Mouse (Mus musculus) heart, embryonic 12.5 days (tissue): ENCODE measurements around the gene Eogt. TPM values are rescaled to one million over a fixed set of nuclear protein-coding genes. Genes with fewer than 3 reads are reported as not detected.

Experiments
- ATAC-seq: fragments of 200-750 bp; cut with Nextera tagmentation; 2 replicates; pipeline ENCODE4 v1.8.0; 2017; ENCODE audit warnings: moderate TSS enrichment, moderate library complexity; ENCODE audit not compliant: insufficient number of reproducible peaks, low FRiP score
- H3K27ac ChIP-seq: fragments of 300-500 bp; sonication (generic); 2 replicates; pipeline ENCODE4 v1.5.1; 2016; ENCODE audit warnings: mild to moderate bottlenecking, moderate library complexity; ENCODE audit not compliant: poor library complexity, severe bottlenecking
- H3K27me3 ChIP-seq: fragments of 300-500 bp; sonication (generic); replicated peaks from 2 replicates; pipeline ENCODE4 v1.6.1; 2016; ENCODE audit warnings: mild to moderate bottlenecking, moderate library complexity
- H3K36me3 ChIP-seq: fragments of 300-500 bp; sonication (generic); 2 replicates; pipeline ENCODE4 v1.6.1; 2016; ENCODE audit warnings: mild to moderate bottlenecking, moderate library complexity
- H3K4me1 ChIP-seq: fragments of 300-500 bp; sonication (generic); replicated peaks from 2 replicates; pipeline ENCODE4 v1.6.1; 2016; ENCODE audit warnings: mild to moderate bottlenecking
- H3K4me2 ChIP-seq: fragments of 300-500 bp; sonication (generic); 2 replicates; pipeline ENCODE4 v1.6.1; 2016; ENCODE audit warnings: mild to moderate bottlenecking, moderate library complexity
- H3K4me3 ChIP-seq: fragments of 300-500 bp; sonication (generic); 2 replicates; pipeline ENCODE4 v1.5.1; 2016; ENCODE audit warnings: mild to moderate bottlenecking
- H3K9ac ChIP-seq: fragments of 300-500 bp; sonication (generic); 2 replicates; pipeline ENCODE4 v1.6.1; 2016; ENCODE audit warnings: mild to moderate bottlenecking, moderate library complexity
- H3K9me3 ChIP-seq: fragments of 300-500 bp; sonication (generic); replicated peaks from 2 replicates; pipeline ENCODE4 v1.6.1; 2016; ENCODE audit warnings: mild to moderate bottlenecking, moderate library complexity
- WGBS: fragments of 180-500 bp; shearing (Covaris S2); methylation state at CpG from one replicate; pipeline ENCODE4 v1.1.7; 2016; 5-methylcytosine and 5-hydroxymethylcytosine counted together
- polyA plus RNA-seq: library from polyadenylated mRNA; unstranded; fragments of >200 nt; fragmentation: Nextera tagmentation; extraction: Ambion mirVana; gene quantifications from 2 replicates; pipeline ENCODE4 v1.2.1, GENCODE M21; 2016

Eogt gene
- polyA plus RNA-seq, 1 experiment from 2014 or later = 15.1 TPM

DNA sequence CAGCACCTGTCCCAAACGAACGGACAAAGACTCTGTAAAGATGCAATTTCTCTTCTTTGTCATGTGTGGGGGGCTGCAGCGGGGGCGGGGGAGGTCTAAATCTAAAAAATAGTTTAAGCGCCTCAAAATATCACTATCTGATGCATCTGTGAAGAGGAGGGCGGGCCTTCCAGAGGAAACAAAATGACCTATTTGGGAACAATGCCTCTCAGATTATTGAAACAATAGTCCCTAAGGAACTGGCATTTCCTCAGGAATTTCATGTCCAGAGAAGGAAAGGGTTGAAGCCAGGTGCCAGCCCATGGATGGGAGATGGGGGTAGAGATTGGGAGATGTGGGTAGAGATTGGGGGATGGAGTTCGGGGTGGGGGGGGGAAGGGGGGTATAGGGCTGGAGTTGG is 7.2 kb downstream of the Eogt start:
- WGBS = 86% methylated on average over 7 of the region's 7 CpGs
- no peak for ATAC-seq
- H3K4me3 ChIP-seq = no peak overlapping the region
- H3K9me3 ChIP-seq = peaks cover 10% of the 10 kb centered on the region; the same call in 1 of the 2 replicates
- no peak overlapping the region for H3K4me2 ChIP-seq
- no peak overlapping the region for H3K9ac ChIP-seq
- peaks cover 13% of the 10 kb centered on the region for H3K4me1 ChIP-seq
- peaks cover 44% of the 10 kb centered on the region for H3K36me3 ChIP-seq
- no peak overlapping the region for H3K27ac ChIP-seq
- H3K27me3 ChIP-seq = no peaks in the 10 kb centered on the region

DNA sequence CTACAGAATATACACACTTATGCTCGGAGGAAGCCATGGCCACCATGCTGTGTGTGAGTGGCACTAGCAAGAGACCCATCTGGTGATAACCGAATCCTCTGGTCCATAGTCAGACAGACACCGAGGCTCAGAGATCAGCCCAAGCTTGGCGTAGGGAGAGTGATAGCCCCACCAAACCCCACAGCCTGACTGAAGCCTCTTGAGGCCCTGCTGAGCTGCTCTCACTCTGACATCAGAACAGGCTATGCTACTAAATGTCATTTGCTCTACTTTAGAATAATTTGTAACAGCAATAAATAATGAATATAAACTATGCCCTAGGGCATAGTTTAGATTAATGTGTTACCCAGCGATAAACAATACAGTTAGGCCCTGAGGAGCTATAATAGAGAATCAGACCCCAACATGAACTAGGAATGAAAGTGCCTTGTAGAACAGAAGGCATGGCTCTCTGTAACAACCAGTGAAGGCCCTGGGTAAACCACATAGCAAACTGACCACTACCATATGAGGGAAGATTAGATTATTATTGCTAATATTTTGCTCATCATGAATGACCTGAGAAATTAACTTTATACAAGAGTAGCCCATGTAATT is 16.2 kb downstream of the Eogt start:
- WGBS = 90% methylated on average over 5 of the region's 5 CpGs
- Histone ChIP-seq H3K4me1 (no peaks in the 10 kb centered on the region), H3K27me3 (no peaks in the 10 kb centered on the region), H3K9me3 (no peaks in the 10 kb centered on the region), H3K36me3 (peaks cover 65% of the 10 kb centered on the region), H3K4me3 (no peak overlapping the region), H3K4me2 (no peak overlapping the region), H3K9ac (no peak overlapping the region), H3K27ac (no peak overlapping the region)
- no peak for ATAC-seq

DNA sequence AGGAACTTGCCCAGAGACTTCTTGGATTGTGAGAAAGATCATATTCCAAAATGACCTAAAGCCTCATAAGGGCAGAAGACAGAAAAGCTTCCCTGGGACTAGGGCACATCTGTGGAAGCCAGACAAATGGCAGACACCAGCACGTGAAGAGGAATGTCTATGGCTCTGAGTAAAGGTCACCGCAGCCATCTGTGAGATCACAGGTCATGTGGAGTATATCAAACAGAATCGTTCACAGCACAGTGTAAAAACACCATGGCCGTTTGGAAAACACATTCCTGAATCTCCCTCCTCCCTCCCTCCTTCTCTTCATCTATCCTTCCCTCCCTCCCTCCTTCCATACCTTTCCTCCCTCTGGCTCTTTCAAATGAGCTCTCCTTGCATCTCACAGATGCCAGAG is 17.2 kb downstream of the Eogt start:
- Histone ChIP-seq H3K9me3 (no peaks in the 10 kb centered on the region), H3K4me2 (no peak overlapping the region), H3K36me3 (peaks cover 71% of the 10 kb centered on the region), H3K27me3 (no peaks in the 10 kb centered on the region), H3K4me1 (no peaks in the 10 kb centered on the region), H3K4me3 (no peak overlapping the region), H3K9ac (no peak overlapping the region), H3K27ac (no peak overlapping the region)
- ATAC-seq = no peak
- 59% methylated on average over 4 of the region's 4 CpGs for WGBS

DNA sequence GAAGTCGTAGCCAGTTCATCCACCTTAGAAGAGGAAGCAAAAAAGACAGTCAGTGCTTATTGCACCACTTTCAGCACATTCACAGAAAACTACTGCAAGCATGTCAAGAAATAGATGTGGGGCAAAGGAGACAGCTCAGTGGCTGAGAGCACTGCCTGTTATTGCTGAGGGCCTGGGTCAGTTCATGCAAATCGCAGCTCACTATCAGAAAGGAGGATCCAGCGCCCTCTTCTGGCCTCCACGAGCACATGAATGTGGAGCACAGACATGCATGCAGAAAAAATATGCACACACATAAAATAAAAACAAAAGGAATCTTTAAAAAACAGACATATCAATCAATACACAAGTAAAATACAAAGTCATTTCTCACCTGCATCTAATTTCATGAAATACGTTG is 18.0 kb downstream of the Eogt start:
- no peaks in the 10 kb centered on the region for H3K27me3 ChIP-seq
- no peaks in the 10 kb centered on the region for H3K9me3 ChIP-seq
- H3K4me2 ChIP-seq = no peak overlapping the region
- 67% methylated on average over 5 of the region's 5 CpGs for WGBS
- H3K27ac ChIP-seq = no peak overlapping the region
- no peak for ATAC-seq
- H3K36me3 ChIP-seq = peaks cover 71% of the 10 kb centered on the region
- no peak overlapping the region for H3K9ac ChIP-seq
- no peak overlapping the region for H3K4me3 ChIP-seq
- no peaks in the 10 kb centered on the region for H3K4me1 ChIP-seq

DNA sequence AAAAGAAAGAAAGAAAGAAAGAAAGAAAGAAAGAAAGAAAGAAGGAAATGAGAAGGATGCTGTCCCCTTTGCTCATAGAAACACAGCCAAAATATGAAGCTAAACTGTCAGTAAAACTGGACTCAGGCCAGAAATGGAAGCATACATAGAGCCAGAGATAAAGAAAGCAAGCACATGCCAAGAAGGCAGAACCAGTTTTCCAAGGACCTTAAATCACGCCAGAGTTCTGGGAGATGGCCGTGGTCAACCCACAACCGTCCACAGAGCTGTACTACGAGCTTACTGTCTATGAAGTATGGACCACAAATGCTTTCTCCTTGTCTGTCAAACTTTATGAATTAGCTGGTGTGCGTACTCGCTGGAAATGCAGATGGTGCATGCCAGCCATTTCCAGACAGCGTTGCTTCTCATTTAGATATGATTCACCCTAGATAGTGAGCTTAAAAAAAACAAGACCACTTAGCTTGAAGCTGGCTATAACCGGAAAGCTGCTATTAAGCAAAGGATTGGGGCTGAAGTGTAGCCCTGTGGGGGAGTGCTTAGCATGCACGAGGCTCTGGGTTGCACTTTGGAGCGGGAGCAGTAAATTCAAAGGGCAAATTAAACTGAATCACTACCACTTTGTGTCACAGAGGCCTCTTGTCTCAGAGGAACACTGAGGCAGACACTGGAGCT is 24.5 kb downstream of the Eogt start:
- no peaks in the 10 kb centered on the region for H3K9me3 ChIP-seq
- H3K27me3 ChIP-seq = no peaks in the 10 kb centered on the region
- H3K4me2 ChIP-seq = no peak overlapping the region
- WGBS = 50% methylated on average over 10 of the region's 10 CpGs
- peaks cover 9% of the 10 kb centered on the region for H3K4me1 ChIP-seq
- ATAC-seq = no peak
- H3K9ac ChIP-seq = no peak overlapping the region
- H3K27ac ChIP-seq = 0 out of 2 replicates have a peak overlapping the region, but pooled peaks have one; percentile 25
- H3K4me3 ChIP-seq = no peak overlapping the region
- H3K36me3 ChIP-seq = peaks cover 40% of the 10 kb centered on the region

DNA sequence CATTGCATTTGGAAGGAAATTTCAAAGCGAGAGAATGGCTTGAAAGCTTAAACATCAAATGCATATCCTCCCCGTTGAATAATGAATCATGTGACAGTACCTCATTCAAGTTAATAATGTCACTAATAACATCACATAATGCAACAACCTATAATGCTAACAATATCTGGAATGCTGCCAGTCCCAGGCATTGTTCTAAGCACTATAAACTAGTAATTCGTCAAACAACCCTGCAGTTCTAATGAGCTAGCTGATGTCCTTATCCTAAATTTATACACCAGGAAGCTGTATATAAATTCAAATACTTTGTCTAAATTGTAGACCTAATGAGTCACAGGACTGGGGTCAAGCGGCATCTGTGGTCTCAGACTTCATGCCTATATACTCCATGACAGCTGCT is 28.1 kb downstream of the Eogt start:
- Histone ChIP-seq H3K9me3 (no peaks in the 10 kb centered on the region), H3K4me2 (no peak overlapping the region), H3K9ac (no peak overlapping the region), H3K4me1 (peaks cover 9% of the 10 kb centered on the region), H3K27ac (no peak overlapping the region), H3K36me3 (peaks cover 40% of the 10 kb centered on the region), H3K27me3 (no peaks in the 10 kb centered on the region), H3K4me3 (no peak overlapping the region)
- no peak for ATAC-seq
- 86% methylated on average over 4 of the region's 4 CpGs for WGBS

DNA sequence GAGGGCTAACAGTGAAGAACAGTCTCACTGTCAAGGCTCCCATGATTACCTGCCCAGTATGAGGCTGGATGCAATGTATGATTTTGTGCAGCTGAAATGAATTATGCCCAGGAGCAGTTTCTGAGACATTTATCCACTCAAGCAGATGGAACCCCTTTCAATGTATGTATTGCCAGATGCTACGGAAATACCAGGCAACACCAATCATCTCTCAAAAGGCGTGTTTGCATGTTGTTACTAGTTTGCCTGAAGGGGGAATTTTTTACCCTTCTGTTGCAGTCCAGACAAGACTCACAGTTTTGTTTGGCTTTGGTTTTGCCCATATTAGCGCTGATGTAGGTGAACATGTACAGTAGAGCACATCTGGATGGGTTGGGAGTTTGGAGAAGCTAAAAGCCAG is 30.7 kb downstream of the Eogt start:
- no peaks in the 10 kb centered on the region for H3K4me1 ChIP-seq
- no peak for ATAC-seq
- H3K4me2 ChIP-seq = no peak overlapping the region
- no peaks in the 10 kb centered on the region for H3K27me3 ChIP-seq
- no peaks in the 10 kb centered on the region for H3K9me3 ChIP-seq
- WGBS = 87% methylated on average over 3 of the region's 3 CpGs
- H3K36me3 ChIP-seq = peaks cover 51% of the 10 kb centered on the region
- no peak overlapping the region for H3K27ac ChIP-seq
- H3K4me3 ChIP-seq = no peak overlapping the region
- no peak overlapping the region for H3K9ac ChIP-seq

DNA sequence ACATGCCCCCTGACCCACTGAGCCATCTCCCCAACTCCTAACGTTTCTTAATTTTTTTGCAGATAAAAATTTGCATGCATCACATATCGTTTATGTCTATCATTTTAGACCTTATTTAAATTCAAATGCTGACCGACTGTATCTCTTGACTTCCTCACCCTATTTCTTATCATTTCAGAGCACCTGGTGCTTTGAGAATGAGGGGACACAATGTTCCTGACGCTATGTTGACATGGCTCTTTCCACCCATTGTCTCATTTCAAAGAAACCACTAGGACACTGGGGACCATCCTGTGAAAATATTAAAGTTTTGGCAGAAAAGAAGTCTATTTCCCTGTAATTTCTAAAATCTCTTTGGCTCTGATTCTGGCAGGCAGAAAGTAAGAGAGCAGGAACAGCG is 32.1 kb downstream of the Eogt start:
- no peak for ATAC-seq
- no peak overlapping the region for H3K9ac ChIP-seq
- 69% methylated on average over 5 of the region's 5 CpGs for WGBS
- no peaks in the 10 kb centered on the region for H3K4me1 ChIP-seq
- H3K9me3 ChIP-seq = no peaks in the 10 kb centered on the region
- H3K27me3 ChIP-seq = no peaks in the 10 kb centered on the region
- no peak overlapping the region for H3K4me3 ChIP-seq
- no peak overlapping the region for H3K27ac ChIP-seq
- H3K36me3 ChIP-seq = peaks cover 57% of the 10 kb centered on the region
- H3K4me2 ChIP-seq = no peak overlapping the region

DNA sequence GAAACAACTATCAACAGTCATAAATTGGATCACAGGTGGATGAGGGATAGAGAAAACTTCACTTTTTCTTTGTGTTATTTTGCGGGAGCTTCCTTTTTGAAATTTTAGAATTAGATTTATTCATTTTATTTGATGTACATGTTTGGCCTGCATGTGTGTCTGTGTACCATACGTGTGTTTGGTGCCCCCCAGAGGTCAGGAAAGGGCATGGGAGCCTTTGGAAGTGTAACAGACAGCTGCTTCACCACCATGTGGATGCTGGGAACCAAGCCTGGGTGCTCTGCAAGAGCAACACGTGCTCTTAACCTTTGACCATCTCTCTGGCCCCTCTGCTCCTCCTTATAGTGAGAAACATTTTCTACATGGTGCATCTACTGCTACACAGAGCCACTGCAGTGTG is 34.2 kb downstream of the Eogt start:
- Histone ChIP-seq H3K27me3 (no peaks in the 10 kb centered on the region), H3K4me1 (no peaks in the 10 kb centered on the region), H3K36me3 (peaks cover 59% of the 10 kb centered on the region), H3K9me3 (no peaks in the 10 kb centered on the region), H3K4me2 (no peak overlapping the region), H3K27ac (no peak overlapping the region), H3K4me3 (no peak overlapping the region), H3K9ac (no peak overlapping the region)
- 61% methylated on average over 3 of the region's 3 CpGs for WGBS
- no peak for ATAC-seq

DNA sequence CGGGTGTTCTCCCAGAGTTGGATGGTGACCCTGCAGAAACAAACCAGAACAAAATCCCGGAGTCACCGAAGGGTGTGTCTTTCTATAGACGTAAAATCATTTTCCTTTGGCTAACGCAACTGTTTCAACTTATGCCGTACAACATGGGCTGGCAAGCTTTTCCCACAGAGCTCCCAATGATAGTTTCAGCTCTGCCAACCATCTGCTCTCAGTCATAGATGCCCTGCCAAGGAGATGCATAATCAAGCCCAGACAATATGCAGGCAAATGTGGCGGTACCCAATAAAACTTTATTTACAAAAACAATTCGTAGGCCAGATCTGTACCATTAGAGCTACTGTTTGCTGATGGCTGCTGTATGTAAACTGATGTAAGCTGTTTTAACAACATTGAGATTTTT is 36.8 kb downstream of the Eogt start:
- Histone ChIP-seq H3K4me1 (no peaks in the 10 kb centered on the region), H3K4me3 (no peak overlapping the region), H3K9ac (no peak overlapping the region), H3K36me3 (peaks cover 51% of the 10 kb centered on the region), H3K4me2 (no peak overlapping the region), H3K27ac (no peak overlapping the region), H3K27me3 (no peaks in the 10 kb centered on the region), H3K9me3 (no peaks in the 10 kb centered on the region)
- ATAC-seq = no peak
- 91% methylated on average over 8 of the region's 8 CpGs for WGBS

DNA sequence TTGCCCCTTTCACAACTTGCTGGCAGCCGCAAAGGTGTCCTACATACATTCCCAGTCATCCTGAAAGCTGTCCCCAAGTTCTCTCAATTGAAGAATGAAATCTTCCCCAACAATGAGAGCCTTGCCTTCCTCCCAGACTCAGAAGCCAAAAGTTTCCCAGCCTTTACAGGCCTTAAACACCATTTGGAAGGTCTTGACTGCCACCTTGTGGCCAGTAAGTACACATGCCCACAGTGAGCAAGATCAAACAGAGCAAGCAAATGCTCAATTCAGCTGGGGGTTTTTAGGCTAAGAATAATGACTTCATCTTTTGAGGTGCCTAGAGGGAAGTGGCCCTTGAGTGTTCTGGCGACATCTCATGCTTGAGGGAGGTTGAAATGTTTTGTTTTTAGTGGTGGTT is 42.2 kb downstream of the Eogt start:
- ATAC-seq = no peak
- Histone ChIP-seq H3K4me3 (no peak overlapping the region), H3K9me3 (no peaks in the 10 kb centered on the region), H3K27me3 (peaks cover 10% of the 10 kb centered on the region), H3K9ac (no peak overlapping the region), H3K27ac (no peak overlapping the region), H3K36me3 (peaks cover 12% of the 10 kb centered on the region; the same call in 1 of the 2 replicates), H3K4me2 (no peak overlapping the region), H3K4me1 (0 out of 2 replicates have a peak, but pooled peaks cover 2% of the 10 kb centered on the region)
- WGBS = 21% methylated on average over 2 of the region's 2 CpGs

DNA sequence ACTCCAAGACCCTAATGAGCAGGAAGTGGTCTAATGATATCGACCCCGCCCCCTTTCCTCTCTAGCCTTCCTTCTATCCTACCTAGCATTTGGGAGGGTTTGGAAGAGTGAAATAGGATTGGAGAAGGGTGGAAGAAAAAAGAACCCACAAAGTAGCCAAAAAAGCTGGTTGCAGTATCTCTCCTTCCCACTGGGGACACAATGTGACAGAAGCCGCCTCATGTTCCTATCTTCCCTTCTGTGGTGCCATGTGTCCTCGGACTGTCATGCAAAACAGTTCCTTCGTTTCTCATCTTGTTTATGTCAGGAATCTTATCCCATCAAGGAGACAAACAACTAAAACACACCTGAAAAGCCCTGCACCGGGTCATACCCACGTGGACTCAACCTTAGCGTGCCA is 42.9 kb downstream of the Eogt start:
- Histone ChIP-seq H3K9me3 (no peaks in the 10 kb centered on the region), H3K27me3 (peaks cover 15% of the 10 kb centered on the region), H3K4me2 (no peak overlapping the region), H3K4me3 (no peak overlapping the region), H3K4me1 (peaks cover 2% of the 10 kb centered on the region; the same call in 1 of the 2 replicates), H3K36me3 (peaks cover 6% of the 10 kb centered on the region; the same call in 1 of the 2 replicates), H3K9ac (no peak overlapping the region), H3K27ac (no peak overlapping the region)
- 69% methylated on average over 8 of the region's 8 CpGs for WGBS
- ATAC-seq = no peak
